Mouse (Mus musculus): ENCODE measurements at regions not wholly inside any gene's neighbourhood (a gene's known extent, or its start where the extent isn't known, plus 50 kb on each side); places are given as distances from the start of the nearest gene placed in this dataset.

- Histone ChIP-seq H3K79me2 (ENCODE audit: control insufficient read depth, insufficient read depth, low read length, poor library complexity) (no peaks in the 10 kb centered on the region; the same call in 1 of the 2 replicates), H3K9ac (ENCODE audit: control insufficient read depth, low read depth, low read length, poor library complexity, severe bottlenecking) (peak overlapping the region; percentile 84), H3K9me3 (replicated peaks; ENCODE audit: insufficient read depth, low read length) (no peaks in the 10 kb centered on the region), H3K27ac (ENCODE audit: control insufficient read depth, low read depth, low read length) (no peak overlapping the region), H3K4me3 (ENCODE audit: control insufficient read depth in 1 of 2, insufficient read depth in 1 of 2, low read depth in 2 of 2, low read length in 2 of 2) (peak overlapping the region; percentile 82 to 88), H3K27me3 (ENCODE audit: control insufficient read depth in 1 of 2, insufficient read depth in 2 of 2, low read length in 2 of 2) (peaks cover 0 to 7% of the 10 kb centered on the region in 2 experiments; a peak in 2 of 4 replicates), H3K36me3 (ENCODE audit: control insufficient read depth in 1 of 2, insufficient read depth in 2 of 2, low read length in 2 of 2) (peaks cover 0 to 4% of the 10 kb centered on the region in 2 experiments; a peak in 2 of 4 replicates), H3K4me1 (ENCODE audit: control insufficient read depth in 1 of 2, insufficient read depth in 2 of 2, low read length in 2 of 2) (no peaks in the 10 kb centered on the region; a peak in 1 of 4 replicates)
- DNase-seq (ENCODE audit: low read depth, low spot score), result peak; percentile 75
- TF ChIP-seq ZKSCAN1 (IDR thresholded peaks at IDR 0.05; ENCODE audit: low read depth, low read length), result no peak
- TF ChIP-seq TAL1 (IDR thresholded peaks at IDR 0.05; ENCODE audit: low read length), result no peak
- TF ChIP-seq USF2 (IDR thresholded peaks at IDR 0.05; ENCODE audit: borderline replicate concordance in 1 of 2, insufficient read depth in 1 of 2, low read depth in 1 of 2, low read length in 2 of 2), result peak in 1 of 2 experiments; percentile 60; a peak in 1 of 4 replicates
- TF ChIP-seq CHD2 (IDR thresholded peaks at IDR 0.05; ENCODE audit: low read length), result no peak
- no peak for TF ChIP-seq TCF12 (IDR thresholded peaks at IDR 0.05; ENCODE audit: low read depth, low read length)
- peak; percentile 45 for TF ChIP-seq MXI1 (IDR thresholded peaks at IDR 0.05; ENCODE audit: low read depth, low read length)
- no peak for TF ChIP-seq POLR2AphosphoS2 (IDR thresholded peaks at IDR 0.05; ENCODE audit: low read length)
- no peak for TF ChIP-seq SMC3 (IDR thresholded peaks at IDR 0.05; ENCODE audit: low read depth, low read length)
- 0 out of 2 replicates have a peak, but pooled peaks have one; percentile 52 for TF ChIP-seq MYC (IDR thresholded peaks at IDR 0.05; ENCODE audit: low read depth, low read length)
- TF ChIP-seq MAX (IDR thresholded peaks at IDR 0.05; ENCODE audit: low read length), result peak; percentile 80
- no peak for TF ChIP-seq JUND (IDR thresholded peaks at IDR 0.05; ENCODE audit: low read depth, low read length)
- peak; percentile 92 for TF ChIP-seq USF1 (IDR thresholded peaks at IDR 0.05; ENCODE audit: low read depth, low read length)
- TF ChIP-seq MYB (IDR thresholded peaks at IDR 0.05; ENCODE audit: low read depth, low read length), result no peak
- no peak for TF ChIP-seq MAZ (IDR thresholded peaks at IDR 0.05; ENCODE audit: low read depth, low read length)
- TF ChIP-seq MAFK (IDR thresholded peaks at IDR 0.05; ENCODE audit: borderline replicate concordance, low read depth, low read length), result no peak
- TF ChIP-seq NRF1 (IDR thresholded peaks at IDR 0.05; ENCODE audit: insufficient read depth, low read depth, low read length, poor library complexity, severe bottlenecking), result no peak
- TF ChIP-seq HCFC1 (IDR thresholded peaks at IDR 0.05; ENCODE audit: low read depth, low read length), result 0 out of 2 replicates have a peak, but pooled peaks have one; percentile 5
- no peak for TF ChIP-seq KAT2A (conservative IDR thresholded peaks at IDR 0.05; ENCODE audit: low read depth, low read length)
- no peak for TF ChIP-seq NELFE (IDR thresholded peaks at IDR 0.05; ENCODE audit: low read depth, low read length)
- no peak for TF ChIP-seq CTCF (IDR thresholded peaks at IDR 0.05 in 2 of 3, conservative IDR thresholded peaks at IDR 0.05 in 1 of 3; ENCODE audit: control insufficient read depth in 1 of 3, insufficient read depth in 1 of 3, low read depth in 2 of 3, low read length in 3 of 3, poor library complexity in 1 of 3, severe bottlenecking in 1 of 3)
- no peak for TF ChIP-seq SIN3A (IDR thresholded peaks at IDR 0.05; ENCODE audit: low read length)
Observed at GRCm38 (mm10) chr15:103102068-103102840, 64.6 kb downstream of the Smug1 start.

All from MEL (cell line).